Mouse (Mus musculus): Measurements from ENCODE around the gene Olfr1338.

DNA sequence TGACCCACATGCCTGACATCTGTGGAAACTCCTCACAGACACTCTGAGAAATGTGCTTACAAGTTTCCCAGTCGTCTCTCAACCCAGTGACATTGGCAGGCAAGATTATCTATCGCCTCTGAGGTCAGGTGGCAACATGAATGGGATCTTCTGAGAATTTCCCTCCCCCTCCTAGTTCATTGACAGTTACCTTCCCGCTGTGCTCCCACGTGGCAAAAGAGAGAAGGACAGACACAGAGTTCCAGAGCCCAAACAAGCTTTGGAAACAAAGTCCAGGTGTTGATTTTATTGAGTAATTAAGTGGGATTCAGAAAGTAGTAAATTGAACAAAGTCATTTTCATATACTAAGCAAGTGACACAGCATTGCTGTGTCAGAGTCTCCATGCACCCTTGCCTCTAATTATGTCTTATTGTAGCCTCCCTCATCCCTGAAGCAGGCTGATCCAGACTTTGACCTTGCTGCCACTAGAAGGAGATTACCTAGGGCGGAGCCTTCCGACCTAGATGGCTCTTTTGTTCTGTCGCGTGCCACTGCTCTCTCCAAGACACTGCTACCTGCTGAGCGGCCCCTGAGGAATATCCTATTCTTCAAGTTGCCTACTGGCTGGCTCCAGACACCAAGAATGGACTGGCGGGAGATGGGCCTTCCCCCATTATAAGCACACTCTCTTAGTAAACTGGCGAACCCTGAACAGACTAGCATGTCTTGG is 17.4 kb downstream of the Olfr1338 start:
- TF ChIP-seq POLR2A (IDR thresholded peaks at IDR 0.05; ENCODE audit: low read depth, low read length) (no peak), CTCF (IDR thresholded peaks at IDR 0.05; ENCODE audit: extremely low read depth, insufficient read depth, insufficient read length, insufficient replicate concordance) (no peak)
